Mouse (Mus musculus): ENCODE measurements around the gene Sertad3.

Gene Sertad3

DNA sequence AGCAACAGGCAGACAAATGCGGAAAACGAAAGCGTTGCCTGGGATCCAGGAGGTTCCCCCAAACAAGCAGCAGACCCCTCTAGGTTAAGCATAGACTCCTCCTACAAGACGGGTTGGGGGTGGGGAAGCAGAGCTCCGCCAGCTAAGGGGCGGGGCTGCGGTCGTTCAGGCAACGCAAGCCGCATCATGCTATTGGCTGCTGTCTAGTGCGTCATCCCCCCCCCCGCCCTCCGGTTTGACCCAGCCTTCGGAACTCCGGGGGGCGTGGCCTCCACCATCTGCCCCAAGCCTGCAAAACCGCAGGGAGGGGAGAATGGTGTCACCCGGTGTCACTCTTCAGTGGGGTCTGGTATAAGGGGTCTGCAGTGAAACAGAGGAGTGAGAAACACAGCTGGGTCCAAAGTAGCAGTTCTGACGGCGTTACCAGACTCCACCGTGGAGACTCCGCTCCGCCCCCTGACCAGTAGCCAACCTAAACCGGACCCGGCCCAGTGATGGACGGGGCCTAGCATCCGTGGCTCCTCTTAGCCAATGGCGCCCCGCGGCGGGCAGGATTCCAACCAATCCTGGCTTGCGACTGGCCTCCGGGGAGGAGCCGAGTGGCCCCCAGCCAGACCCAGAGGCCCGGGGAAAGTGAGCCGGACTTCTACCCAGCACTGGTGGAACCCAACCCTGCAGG, at the start of gene Sertad3:
Gene Sertad3, plus strand, starts transcription at position 613 of the 679 bp plus-strand sequence.
- DNase-seq = peak; percentile 99

DNA sequence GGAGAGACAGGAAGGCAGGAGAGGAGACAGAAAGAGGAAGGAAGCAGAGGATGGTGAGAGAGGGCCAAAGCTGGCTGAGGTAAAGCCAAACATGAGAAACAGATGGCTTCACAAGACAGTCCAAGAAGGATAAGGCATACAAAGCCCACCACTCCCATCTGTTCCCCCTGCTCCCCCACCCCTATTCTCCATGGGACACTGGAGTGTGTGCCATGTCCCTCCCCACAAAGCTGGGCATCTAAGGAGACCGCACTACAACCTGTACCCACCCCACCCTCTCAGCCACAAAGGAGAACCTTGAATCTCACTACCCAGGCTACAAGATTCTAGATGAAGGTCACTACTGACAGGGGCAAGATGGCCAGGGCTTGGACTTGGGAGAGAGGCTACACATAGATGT, 46.2 kb upstream of the Sertad3 start:
- no peak for DNase-seq

DNA sequence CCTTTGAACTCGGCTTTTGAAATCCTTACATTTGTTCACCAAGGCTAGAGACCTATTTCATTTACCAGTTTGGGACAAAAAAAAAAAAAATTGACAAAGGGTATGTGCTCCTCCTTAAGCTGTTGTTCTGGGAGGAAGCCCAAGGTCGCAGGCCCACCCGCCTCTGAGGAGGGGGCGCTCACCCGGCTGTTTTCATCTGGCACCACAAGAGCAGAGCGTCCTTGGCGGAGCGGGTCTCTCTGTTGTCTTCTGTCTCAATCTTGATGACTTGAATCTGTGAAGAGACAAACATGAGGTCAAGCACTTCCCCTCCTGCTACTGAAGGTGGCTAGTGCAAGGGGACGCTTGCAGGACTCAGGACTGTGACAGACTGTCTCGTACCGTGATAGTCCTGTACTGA, 45.6 kb upstream of the Sertad3 start:
- no peak for DNase-seq

DNA sequence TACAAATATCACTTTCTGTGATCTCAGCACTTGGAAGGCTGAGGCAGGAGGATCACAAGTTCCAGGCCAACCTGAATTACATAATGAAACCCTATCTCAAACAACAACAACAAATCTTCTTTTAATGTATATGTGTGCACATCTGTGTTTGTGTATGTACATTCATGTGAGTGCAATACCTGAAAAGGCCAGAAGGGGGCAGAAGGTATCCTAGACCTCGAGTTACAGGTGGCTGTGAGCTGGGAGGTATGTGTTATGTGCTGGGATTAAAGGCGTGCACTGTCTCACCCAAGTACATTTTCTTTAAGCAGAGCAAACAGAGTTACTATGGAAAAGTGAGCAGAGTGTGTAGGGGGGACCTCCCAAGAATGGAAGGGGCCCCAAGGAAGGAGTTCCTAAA, 44.4 kb upstream of the Sertad3 start:
- no peak for DNase-seq

DNA sequence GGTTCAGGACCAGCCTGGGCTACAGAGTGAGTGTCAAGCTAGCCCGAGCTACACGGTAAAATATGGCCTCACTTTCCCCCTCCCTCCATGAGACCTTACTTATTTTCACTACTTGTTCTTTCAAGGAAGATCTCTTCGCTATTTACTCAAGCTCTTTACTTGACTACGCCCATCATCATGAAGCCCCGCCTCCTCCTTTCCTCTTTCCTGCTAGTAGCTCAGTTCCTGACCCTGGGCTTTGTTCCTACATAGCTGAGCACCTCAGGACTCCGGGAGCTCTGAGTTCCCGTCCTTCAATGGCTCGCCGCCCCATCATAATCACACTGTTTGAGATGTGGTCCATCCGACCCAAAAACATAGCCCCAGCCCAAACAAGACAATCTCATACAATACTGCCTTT, 40.2 kb upstream of the Sertad3 start:
- no peak for DNase-seq

DNA sequence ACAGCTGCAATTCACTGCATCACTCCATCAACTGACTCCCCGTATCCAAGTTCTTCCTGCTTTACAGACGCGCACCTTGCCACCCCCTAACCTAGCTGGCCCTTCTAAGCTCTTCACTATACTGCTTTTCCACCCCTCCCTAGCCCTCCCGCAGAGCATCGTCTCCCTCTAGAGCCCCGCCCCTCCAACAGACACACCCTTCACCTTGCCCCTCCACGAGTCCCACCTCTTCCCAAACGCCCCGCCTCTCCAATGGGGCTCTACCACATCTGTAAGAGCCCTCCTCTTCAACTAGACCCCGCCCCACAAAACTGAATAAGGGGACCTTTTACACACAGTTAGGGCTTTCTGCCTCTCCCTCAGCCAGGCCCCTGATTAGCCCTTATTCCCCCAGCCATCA, 39.8 kb upstream of the Sertad3 start:
- no peak for DNase-seq

DNA sequence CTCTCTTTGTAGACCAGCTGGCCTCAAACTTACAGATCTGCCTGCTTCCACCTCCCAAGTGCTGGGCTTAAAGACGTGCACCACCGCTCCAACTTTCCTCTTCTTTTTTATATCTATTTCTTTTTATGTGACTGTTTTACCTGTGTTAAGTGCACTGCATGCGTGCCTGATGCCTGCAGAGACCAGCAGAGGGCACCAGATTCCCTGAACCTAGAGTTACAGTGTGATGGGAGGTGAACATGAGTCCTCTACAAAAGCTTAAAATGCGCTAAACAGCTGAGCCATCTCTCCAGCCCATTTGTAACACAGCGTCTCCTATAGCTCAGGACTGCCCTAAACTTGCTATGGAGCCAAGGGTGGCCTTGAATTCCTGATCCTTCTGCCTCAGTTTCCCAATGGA, 36.0 kb upstream of the Sertad3 start:
- no peak for DNase-seq

DNA sequence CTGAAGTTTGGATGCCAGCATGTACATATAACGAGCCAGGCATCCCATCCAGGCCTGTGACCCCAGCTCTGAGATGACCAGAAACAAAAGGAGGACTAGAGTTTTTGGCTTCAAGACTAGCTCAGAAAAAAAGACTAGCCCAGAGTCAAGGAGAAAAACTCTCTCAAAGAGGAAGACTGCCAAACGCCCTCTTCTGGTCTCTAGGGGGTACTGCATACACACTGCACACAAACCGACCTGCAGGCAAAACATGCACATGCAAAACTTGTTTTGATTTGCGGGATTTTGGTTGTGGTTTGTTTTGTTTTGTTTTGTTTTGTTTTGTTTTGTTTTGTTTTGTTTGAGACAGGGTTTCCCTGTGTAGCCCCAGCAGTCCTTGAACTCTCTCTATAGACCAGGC, 33.6 kb upstream of the Sertad3 start:
- no peak for DNase-seq

DNA sequence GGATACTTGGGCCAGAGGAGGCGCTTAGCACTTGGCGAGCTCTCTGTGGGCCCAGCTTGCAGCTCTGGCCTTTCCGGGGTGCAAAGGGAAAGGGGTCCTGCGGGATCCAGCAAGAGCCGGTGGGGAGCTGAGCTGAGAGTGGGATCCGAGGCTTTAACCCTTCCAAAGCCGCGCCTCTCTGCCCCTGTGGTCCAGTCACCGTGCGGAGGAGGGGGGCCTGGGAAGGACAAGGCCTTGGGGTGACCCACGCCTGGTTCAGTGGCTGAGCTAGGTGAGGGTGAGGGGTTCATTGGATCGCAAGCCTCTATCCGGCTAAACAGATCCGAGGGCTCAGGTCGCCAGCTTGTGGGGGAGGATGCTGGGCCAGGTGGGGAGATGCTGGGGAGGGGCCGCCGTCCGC, 27.5 kb upstream of the Sertad3 start:
- peak; percentile 36 for DNase-seq

DNA sequence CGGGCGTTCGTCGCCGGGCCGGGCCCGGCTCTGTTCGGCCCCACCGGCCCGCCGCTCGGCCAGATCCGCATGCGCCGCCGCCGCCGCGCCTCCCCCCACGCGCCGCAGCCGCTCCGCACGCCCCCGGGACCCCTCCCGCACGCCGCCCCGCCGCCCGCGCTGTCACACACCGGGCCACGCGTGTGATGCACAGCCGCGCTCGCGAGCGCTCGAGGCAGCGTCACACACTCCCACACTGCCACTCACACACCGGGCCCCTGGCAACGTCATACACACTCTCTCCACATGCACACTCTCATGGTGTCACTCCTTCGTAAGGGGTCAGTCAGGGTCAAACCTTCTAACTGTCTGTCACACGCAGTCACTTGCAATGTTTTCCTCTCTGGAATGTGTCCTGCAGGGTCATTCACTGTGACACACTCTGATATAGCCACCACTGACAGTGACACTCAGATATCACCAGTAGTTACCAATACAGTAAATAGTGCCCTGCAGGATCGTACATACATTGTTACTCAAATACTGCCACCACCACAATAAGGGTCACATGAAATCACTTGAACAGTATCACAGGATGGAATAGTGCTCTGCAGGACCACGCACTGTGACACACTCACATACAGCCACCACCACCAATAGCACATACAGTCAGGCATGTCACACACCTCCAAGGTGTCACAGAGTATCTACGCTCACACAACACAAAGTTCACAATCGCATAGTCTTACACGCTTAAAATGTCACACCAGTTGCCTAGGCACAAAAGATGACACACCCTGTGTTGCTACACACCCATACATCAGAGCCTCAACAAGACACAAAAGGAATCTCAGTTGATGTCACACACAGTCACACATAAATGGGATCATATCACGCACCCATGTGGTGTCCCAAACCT, 26.8 kb upstream of the Sertad3 start:
- DNase-seq = peak; percentile 62

DNA sequence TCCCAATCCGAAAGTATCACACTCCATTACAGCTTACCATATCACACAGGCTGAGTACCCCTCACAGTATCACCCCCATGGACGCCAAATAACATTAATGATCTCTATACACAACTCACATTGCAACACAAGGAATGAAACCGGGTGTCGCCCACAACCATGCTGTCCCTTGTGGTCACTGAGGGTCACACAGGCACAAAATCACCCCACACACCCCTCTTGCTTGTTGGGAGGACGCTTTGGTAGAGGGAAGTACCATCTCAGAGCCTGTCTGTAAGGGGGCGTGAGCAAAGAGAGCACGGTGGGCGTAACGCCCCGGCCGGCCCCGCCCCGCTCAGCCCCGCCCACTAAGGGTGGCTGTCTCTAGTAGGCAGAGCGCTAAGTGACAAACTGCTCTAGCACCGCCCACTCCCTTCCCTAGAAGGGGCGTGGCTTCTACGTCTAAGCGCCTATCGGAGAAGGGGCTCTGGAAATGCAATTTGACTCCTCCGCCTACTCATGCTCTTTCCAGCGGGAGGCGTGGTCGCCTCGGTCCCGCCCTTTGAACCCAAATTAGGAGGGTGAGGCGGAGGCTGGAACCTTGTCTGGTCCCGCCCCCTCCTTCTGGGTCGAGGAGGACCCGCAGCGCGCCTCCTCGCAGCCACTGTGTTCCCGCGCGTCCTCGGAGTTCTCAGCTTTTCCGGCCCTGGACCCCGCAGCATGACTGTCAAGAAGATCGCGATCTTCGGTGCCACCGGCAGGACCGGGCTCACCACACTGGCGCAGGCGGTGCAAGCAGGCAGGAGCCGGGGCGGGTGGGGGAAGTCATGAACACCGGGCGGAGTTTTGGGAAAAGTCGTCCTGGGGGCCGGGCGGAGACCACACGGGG, 25.9 kb upstream of the Sertad3 start, which contains the start of the genes Sptbn4 and Blvrb:
Gene Sptbn4, minus strand, starts transcription at position 268 of the 868 bp plus-strand sequence.
Gene Blvrb, plus strand, starts transcription at position 560 of the 868 bp plus-strand sequence.
- peak; percentile 97 for DNase-seq

DNA sequence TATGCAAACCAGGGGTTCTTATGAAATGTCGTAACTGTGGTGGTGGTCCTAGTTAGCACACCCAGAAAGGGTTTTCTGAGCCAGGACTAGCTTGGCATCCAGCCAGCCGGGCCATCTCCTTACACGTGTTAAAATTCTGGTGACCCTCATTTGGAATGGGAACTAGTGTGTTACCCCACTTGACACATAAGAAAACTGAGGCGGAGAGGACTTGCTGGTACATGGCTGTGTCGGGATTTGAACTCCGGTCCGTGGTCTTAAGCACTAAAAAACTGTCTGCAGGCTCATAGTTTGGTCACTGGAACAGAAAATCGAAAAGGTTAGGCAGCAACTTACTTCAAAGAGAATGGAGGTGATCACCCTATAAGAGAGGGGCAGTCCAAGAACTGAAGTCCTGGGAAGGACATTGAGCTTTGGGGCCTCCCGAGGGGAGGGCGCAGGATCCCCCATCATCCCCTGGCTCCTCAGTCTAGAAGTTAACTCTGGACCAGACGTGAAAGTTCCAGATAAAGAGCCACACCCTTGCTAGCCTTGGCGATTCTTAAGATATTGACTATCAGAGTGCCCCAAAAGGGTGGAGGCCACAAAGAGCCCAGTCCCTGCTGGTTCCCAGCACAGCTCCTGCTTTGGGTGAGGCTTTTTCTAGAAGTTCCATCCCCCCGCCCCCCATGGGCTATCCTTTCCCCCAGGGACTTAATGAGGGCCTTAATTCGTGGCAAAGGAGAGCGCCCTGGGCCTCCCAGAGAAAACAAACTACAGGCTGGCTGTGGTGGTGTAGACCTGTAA, 25.0 kb upstream of the Sertad3 start:
- DNase-seq = peak; percentile 60

DNA sequence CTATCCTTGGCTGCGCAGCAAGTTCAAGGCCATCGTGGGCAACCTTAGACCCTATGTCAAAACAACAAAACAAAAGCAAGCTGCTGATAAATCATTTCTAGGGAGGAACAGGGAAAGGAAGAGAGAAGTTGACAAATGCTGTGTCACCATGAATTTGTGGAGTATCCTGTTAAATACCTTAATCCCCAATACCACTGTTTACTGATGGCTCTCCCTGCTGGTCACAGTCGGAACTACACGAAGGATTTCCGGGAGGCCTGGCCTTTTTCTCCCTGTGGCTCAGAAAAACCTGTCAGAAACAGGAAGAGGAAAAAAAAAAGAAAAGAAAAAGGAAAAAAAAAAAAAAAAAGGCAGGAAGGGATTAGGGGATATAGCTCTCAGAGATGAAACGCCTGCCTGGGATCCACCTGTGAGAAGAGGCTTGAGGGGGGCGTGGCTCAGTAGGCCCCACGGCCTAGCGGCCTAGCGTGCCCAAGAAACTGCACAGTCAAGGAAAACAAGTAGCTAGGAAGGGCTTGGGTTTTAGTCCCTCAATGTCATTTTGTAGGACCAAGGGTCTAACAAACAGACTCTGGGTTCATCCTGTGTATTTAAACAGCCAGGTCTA, 24.2 kb upstream of the Sertad3 start:
- DNase-seq = peak; percentile 64

DNA sequence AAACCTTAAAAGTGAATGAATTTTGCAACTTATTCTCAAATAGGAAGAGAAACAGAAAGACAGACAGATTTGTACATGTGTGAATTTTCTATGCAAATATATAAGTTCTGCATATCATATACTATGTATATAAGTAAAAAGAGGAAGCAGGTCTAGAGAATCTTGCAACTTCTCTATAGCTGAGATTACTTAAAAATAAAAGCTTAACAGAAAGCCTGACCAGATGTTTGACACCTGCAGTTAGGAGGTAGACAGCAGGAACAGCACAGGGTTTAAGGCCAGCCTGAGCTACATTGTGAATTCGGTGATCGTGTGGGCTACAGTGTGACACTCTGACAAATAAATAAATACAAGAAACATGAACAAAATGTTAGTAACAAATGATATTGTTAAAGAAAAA, 22.2 kb upstream of the Sertad3 start:
- no peak for DNase-seq

DNA sequence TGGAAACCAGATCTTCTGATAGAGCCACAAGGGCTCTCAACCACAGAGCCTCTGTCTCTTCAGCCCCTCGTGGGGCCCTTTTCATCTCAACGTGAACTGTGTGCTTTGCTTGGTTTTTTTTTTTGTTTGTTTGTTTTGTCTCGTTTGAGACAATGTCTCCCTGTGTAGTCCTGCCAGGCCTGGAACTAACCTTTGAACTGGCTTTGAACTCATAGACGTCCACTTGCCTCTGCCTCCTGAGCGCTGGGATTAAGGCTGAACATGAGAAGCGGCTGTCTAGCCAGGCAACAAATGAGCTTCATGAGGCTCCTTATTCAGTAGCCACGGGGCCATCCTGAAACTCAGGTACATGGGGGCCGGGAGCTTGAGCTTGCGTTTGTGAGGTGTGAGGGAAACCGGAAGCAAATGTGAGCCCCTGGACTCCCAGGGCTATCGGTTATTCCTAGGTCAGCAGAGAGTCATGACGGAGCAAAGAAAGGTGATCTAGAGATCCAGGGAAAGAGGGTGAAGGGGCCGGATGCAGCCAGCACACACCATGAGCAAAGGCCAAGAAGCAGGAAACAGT, 21.3 kb upstream of the Sertad3 start:
- DNase-seq = no peak

DNA sequence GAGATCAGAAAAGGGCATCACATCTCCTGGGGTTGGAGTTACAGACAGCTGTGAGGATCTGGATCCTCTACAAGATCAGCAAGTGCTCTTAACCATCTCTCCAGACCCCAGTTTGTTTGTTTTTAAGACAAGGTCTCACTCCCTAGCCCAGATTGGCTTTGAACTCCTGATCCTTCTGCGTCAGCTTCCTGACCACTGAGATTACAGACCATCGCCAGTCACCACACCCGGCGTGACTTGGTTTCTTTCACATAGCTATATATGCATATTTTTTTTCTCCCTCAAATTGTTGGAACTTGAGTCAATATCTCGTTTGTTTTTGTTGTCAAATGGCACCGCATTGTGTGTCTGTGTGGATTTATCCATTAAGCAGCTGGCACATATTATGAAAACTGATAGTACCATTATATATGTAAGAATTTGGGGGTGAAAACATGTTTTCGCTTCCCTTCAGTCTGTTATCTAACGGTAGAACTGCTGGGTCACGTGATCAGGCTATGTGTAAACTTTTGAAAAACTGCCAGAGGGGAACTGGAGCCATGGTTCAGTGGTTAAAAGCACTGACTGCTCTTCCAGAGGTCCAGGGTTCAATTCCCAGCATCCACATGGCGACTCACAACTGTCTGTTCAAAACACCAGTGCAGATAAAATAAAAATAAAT, 19.0 kb upstream of the Sertad3 start:
- no peak for DNase-seq

DNA sequence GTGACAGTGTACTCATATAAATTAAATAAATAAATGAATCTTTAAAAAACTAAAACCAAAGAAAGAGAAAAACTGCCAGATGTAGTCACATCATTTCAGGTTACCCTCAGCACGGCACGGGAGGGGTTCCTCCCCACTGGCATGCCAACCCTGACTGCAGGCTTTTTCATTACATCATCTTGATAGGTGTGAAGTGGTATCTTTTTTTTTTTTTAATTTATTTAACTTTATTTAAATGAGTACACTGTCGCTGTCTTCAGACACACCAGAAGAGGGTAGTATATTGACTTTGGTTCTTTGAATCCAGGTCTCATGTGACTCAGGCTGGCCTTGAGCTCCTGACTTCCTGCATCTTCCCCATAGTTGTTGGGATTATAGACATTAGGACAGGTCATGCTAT, 18.3 kb upstream of the Sertad3 start:
- DNase-seq = no peak

DNA sequence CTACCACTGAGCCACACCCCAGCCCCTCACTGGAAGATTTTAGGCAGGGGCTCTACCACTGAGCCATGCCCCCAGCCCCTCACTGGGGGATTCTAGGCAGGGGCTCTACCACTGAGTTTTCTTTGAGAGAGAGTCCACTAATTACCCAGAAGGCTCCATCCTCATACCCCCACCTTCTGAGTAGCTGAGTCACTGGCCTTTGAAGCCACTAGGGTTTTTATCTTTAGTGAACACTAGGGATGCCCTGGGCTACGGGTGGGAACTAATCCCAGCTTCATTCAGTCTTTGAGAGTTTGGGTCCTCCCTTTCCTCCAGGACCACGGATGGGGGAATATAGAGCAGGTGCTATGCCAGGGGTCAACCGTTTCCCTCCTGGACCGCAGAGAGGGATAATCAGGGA, 15.0 kb upstream of the Sertad3 start:
- DNase-seq = no peak

DNA sequence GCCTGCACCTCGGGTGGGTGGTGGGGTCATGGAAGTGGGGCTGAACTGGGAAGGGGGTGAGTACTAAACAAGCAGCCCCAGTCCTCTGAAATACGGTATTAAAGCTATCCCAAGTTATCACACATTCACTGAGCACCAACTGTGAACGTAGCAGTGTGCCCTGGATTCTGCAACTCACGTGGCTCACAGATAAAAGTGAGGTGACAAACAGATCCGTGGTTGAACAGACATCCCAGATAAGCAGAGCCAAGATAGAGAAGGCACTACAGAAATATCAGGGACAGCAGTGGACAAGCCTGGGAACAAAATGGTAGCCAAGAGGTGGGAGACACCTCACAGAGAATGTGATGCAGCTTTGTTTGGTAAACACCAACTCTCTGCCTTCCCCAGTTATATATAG, 13.9 kb upstream of the Sertad3 start:
- no peak for DNase-seq

DNA sequence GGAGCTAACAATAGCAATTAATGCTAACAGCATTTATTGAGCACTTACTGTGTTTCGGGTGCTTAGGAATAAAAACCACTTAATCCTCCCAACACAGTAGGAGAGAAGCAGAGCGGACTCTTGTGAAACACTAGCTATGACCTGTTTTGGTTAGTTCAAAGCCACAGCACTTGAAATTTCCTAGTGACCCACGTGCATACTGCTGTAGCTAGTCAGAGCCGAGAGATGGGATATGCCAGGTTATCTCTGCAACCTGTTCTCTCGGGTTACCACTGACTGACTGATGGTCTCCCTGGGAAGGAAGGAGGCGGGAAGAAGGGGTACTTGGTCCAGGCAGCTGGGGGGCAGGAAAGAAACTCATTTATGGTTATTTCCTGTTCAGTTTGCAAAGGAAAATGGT, 13.1 kb upstream of the Sertad3 start:
- DNase-seq = no peak

DNA sequence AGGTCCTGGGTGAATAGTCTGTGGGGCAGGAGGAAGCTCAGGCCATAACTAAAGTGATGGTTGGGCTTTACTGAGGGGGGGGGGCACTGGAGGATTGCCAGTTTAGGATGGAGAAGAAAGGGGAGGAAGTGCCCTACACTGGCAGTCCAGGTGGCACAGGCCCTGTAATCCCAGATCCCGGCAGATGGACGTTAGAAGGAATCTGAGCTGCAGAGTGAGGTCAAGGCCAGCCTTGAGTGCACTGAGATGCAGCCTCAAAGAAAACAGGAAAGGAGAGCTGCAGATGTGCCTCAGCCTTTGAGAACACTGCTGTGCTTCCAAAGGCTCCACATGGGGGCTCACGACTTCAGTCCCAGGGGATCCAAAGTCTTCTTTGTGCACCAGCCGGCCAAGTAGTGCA, 5.9 kb upstream of the Sertad3 start:
- no peak for DNase-seq
